Mouse (Mus musculus) adipocyte (in vitro differentiated cells): ENCODE measurements around the gene Nlrp6.
"Not testable (repeated sequence)": the region's sequence is repeated elsewhere in the genome, so short reads cannot be mapped to it uniquely, and the experiment has no call there.

Source experiments
- DNase-seq: peaks from one replicate; pipeline ENCODE4 v3.0.0-alpha.2; 2016; ENCODE audit warnings: low spot score

The Nlrp6 gene

DNA sequence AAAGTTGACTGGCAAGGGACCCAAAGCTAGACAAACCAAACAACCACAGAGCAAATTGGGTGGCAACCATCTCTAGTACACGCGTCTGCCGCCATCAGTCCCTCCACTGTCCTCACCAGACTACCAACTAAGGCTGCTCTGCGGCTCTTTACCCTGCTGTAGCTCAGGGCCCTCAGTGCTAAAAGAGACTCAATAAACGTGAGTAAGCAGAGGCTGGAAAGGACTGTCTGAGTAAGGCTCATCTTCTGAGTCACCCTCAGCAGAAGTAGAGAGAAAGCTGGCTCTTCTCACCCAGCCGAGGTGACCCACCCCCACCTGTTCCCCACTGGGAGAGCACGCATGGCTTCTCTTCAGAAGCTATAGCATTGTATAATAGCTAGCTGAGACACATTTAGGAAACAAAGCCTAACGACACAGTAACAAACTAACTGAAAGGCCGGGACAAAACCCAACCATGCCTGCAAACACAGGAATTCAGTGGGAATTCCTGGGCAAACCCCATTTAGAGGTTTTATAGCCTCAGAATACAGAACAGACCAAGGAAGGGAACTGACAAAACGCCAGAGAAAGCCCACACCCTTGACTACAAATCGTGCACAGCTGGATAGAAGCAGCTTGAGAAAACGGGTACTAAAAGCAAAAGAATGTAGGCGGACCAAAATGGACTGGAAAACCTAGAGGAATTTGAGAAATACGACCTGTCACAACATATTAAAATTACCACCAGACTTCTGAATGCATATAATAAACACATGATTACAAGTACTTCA lies 52.9 kb downstream of the Nlrp6 start:
- no peak for DNase-seq

- no peak for DNase-seq
These were observed 54.2 kb downstream of the Nlrp6 start for GRCm38 (mm10) chr7:140974940-140975339.

GRCm38 (mm10) chr7:140975465-140975864 lies 54.8 kb downstream of the Nlrp6 start:
- DNase-seq = peak; percentile 76

DNA sequence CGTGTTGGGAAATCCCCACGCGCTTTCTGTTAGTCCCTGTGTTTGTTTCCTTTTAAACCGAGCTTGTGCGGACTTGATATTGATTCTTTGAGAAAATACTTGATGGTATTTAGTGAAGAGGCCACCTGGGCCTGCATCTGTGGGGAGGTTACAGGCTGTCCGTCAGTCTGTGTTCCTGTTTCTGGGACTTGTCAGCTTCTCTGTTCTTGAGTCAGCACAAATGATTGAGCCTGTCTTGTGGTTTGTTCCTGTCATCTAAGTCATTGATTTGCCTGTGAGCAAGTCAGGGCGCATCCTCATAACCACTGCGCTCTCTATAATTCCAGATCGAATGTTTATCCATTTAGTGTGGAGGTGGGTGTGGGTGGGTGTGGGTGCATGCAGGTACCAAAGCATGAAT lies 56.0 kb downstream of the Nlrp6 start:
- DNase-seq = not testable (repeated sequence)
